ENCODE assay signal across 14 mouse cellular contexts in genomic region chr6:115004636-115005035, GRCm38 (mm10). TPM values are rescaled to one million over a fixed set of nuclear protein-coding genes. Genes with fewer than 3 reads are reported as not detected.
DNase-seq lines count a peak whose midpoint lies in the region; ATAC-seq lines count a peak whose summit lies in the region.
"Had no signal": no experiment of that assay in that cellular context is flagged by ENCODE, and none has a peak within 500 bp of the region (broad histone marks: within the 10 kb centered on the region; RNA-seq: fewer than 3 reads in every experiment).

No protein-coding gene starts in this region.

- H3K9ac ChIP-seq in kidney, embryonic 14.5 days (ENCODE audit: low read depth, low read length) = no peak overlapping the region
- H3K9ac ChIP-seq: embryonic facial prominence, embryonic 15.5 days; limb, embryonic 15.5 days had no signal

- H3K9me3 ChIP-seq in kidney, embryonic 14.5 days (ENCODE audit: control insufficient read depth, low read length) = no peaks in the 10 kb centered on the region
- H3K9me3 ChIP-seq: embryonic facial prominence, embryonic 15.5 days; limb, embryonic 15.5 days had no signal

- no peaks in the 10 kb centered on the region for H3K4me1 ChIP-seq in kidney, embryonic 14.5 days (ENCODE audit: control insufficient read depth, insufficient read depth, low read length)

- H3K36me3 ChIP-seq in kidney, embryonic 14.5 days (ENCODE audit: control insufficient read depth, insufficient read depth, low read length) = peaks cover 6% of the 10 kb centered on the region; the same call in 1 of the 2 replicates

- no peak for ATAC-seq in kidney, embryonic 14.5 days (ENCODE audit: low FRiP score, low TSS enrichment)
- ATAC-seq: CD4-positive, CD25-positive, alpha-beta regulatory T cell, adult 4 months had no signal

- H3K27me3 ChIP-seq in kidney, embryonic 14.5 days (ENCODE audit: control insufficient read depth, insufficient read depth, low read length) = no peaks in the 10 kb centered on the region
- H3K27me3 ChIP-seq: embryonic facial prominence, embryonic 15.5 days; limb, embryonic 15.5 days had no signal

- H3K4me3 ChIP-seq in kidney, embryonic 14.5 days (ENCODE audit: low read length) = no peak overlapping the region
- H3K4me3 ChIP-seq: embryonic facial prominence, embryonic 15.5 days; limb, embryonic 15.5 days had no signal

- DNase-seq in brain, adult 2 months (ENCODE audit: low read depth, low spot score) = peak; percentile 94
- DNase-seq in cerebellum, adult 9-10 months = peak; percentile 76
- DNase-seq in layer of hippocampus, adult 18-20 months (ENCODE audit: low spot score in 2 of 2) = peak; percentile 85 to 95
- peak; percentile 61 to 65 for DNase-seq in left cerebral cortex, postnatal 14 days (ENCODE audit: low spot score in 2 of 2)
- DNase-seq in kidney, postnatal 25 days = no peak
- DNase-seq in spleen, postnatal 4 days (ENCODE audit: low spot score in 2 of 2) = no peak
- DNase-seq in adrenal gland, postnatal 36 days = no peak
- DNase-seq: heart, adult 18-20 months; kidney, adult 8-10 months; lung, postnatal 36 days had no signal

- WGBS in kidney, embryonic 14.5 days = 89% methylated on average over 8 of the region's 8 CpGs

- intact Hi-C loops in left cerebral cortex, postnatal 14 days (cut with DNase I) = loop anchor here (5.0 kb wide), 1 partner anchor 282 kb away; no protein-coding TSS in a partner anchor

- no peak overlapping the region for H3K27ac ChIP-seq in kidney, embryonic 14.5 days (ENCODE audit: low read depth, low read length)
- H3K27ac ChIP-seq: embryonic facial prominence, embryonic 15.5 days; limb, embryonic 15.5 days had no signal

- no peak overlapping the region for H3K4me2 ChIP-seq in kidney, embryonic 14.5 days (replicated peaks; ENCODE audit: low read depth, low read length)
- H3K4me2 ChIP-seq: embryonic facial prominence, embryonic 15.5 days; limb, embryonic 15.5 days had no signal

RNA-seq across cellular contexts. Expression of gene Tamm41, which starts 33.0 kb away (rescaled TPM):
- total RNA-seq in layer of hippocampus, adult 18-20 months (2021) = 10 to 100 TPM; 17.2 to 18.5 TPM
- total RNA-seq in left cerebral cortex, postnatal 14 days (2021) = 10 to 100 TPM; 17.3 to 21.9 TPM
- 75.1 and 75.7 TPM in 2 replicates for polyA plus RNA-seq in kidney, embryonic 14.5 days (2014; fragmentation: Nextera tagmentation; extraction: Ambion mirVana)
- 10 to 100 TPM; 12.3 to 19.5 TPM for total RNA-seq in adrenal gland, postnatal 36 days (2021)

RNA-seq across cellular contexts. Expression of gene Vgll4, which starts 34.8 kb away (rescaled TPM):
- 10 to 100 TPM; 46.9 to 49.2 TPM for total RNA-seq in layer of hippocampus, adult 18-20 months (2021)
- 10 to 100 TPM; 48.0 to 53.4 TPM for total RNA-seq in left cerebral cortex, postnatal 14 days (2021)
- 68.8 and 83.0 TPM in 2 replicates for polyA plus RNA-seq in kidney, embryonic 14.5 days (2014; fragmentation: Nextera tagmentation; extraction: Ambion mirVana)
- total RNA-seq in adrenal gland, postnatal 36 days (2021) = 10 to 100 TPM; 54.7 to 57.4 TPM

Comparison
In these comparisons a context has a peak if more than half of its experiments do, and no peak if none do; other contexts are left out.
1. DNase-seq: peak in brain, adult 2 months (single experiment), cerebellum, adult 9-10 months (single experiment), layer of hippocampus, adult 18-20 months (2 of 2) and left cerebral cortex, postnatal 14 days (2 of 2); none in kidney, postnatal 25 days (0 of 2), spleen, postnatal 4 days (0 of 2) and adrenal gland, postnatal 36 days (0 of 2).